Mouse (Mus musculus) T-helper 17 cell (primary cell): ENCODE measurements around the gene Osm.

Experiments
- in situ Hi-C, 2 experiments: fragments of 300-600 bp; cut with MboI, MseI; formaldehyde crosslinking; loops; 1 replicate in 1 of 2; 2 replicates in 1 of 2; pipeline ENCODE4 v1.15.1; 2025; ENCODE audit warnings: high pct_unique_total_duplicates in 2 of 2

Osm gene

DNA sequence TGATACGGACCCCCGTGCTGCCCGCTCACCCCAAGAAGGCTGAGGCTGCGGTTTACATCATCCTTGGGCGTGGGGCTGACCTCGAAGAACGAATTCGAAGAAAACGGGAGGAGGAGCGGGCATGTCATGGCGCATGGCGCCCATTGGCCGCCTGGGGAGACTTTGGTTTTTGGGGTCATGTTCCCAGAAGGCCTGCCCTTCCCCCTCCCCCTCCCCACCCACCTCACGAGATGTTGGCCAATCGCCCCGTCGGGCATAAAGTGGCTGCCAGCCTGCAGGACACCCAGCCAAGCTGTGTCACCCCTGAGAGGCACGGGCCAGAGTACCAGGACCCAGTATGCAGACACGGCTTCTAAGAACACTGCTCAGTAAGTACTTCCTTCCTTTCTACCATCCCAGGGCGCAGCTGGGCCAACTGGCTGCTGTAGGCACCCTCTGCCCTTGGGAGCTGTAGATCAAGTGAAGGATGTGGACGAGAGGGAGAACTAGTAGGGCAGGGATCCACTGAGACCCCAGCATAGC is 387 bp downstream of the Osm start:
- in situ Hi-C loops: loop anchor here in 1 of 2 experiments (5.0 kb wide), 1 partner anchor 49 kb away; the partner anchor contains the start of gene Tbc1d10a

DNA sequence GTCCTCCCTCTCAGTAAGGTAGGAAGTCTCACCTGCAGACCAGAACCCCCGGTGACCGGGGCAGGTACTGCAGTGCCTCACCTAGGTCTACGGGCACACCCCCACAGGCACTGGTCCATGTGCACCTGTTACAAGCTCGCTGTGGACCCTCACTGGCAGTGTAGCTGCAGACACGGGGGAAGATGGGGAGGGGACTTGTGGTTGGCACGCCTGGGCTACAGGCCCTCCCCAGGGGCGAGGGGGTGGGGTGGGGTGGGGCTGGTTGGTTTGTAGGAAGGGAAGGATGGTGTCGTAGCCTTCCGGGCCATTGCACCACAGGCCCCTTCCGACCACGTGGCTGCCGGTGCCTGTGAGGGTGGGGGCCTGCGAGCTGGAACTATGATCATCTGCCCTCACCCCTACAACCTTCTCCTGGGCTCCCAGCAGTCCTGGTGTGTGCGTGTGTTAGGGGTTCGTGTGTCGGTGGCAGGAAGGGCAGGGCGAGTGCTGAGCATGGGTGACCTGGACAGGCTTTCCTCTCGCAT is 1.2 kb downstream of the Osm start:
- in situ Hi-C loops: loop anchor here in 1 of 2 experiments (5.0 kb wide), 1 partner anchor 50 kb away; the partner anchor contains the start of gene Tbc1d10a

DNA sequence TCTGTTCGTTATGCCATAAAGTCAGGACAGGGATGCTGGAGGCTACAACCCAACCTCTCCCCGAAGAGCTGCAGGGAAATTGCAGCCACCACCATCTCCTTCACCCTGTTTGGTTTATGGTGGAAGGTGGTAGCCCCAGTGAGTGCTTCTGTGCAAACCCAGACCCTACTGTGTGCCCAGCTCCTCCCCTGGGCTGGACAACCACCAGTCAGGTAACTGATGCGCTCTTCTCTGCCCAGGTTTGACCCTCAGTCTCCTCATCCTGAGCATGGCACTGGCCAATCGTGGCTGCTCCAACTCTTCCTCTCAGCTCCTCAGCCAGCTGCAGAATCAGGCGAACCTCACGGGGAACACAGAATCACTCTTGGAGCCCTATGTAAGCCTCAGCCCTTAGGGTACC is 1.9 kb downstream of the Osm start:
- in situ Hi-C loops: loop anchor here in 1 of 2 experiments (5.0 kb wide), 1 partner anchor 51 kb away; the partner anchor contains the start of gene Tbc1d10a

DNA sequence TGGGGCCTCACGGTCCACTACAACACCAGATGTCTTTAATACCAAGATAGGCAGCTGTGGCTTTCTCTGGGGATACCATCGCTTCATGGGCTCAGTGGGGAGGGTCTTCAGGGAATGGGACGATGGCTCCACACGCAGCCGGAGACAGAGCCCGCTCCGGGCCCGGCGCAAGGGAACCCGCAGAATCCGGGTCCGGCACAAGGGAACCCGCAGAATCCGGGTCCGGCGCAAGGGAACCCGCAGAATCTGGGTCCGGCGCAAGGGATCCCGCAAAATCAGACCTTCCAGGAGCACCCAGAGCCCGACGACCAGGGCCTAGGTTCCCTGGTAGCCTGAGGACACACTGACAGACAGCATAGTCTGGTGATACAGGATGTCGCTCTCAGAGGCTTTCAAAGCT is 3.5 kb downstream of the Osm start:
- in situ Hi-C loops: loop anchor here in 1 of 2 experiments (5.0 kb wide), 1 partner anchor 52 kb away; the partner anchor contains the start of gene Tbc1d10a

- in situ Hi-C loops: no loop called here
Measured at GRCm38 (mm10) chr11:4240151-4240550, 3.9 kb downstream of the Osm start.

DNA sequence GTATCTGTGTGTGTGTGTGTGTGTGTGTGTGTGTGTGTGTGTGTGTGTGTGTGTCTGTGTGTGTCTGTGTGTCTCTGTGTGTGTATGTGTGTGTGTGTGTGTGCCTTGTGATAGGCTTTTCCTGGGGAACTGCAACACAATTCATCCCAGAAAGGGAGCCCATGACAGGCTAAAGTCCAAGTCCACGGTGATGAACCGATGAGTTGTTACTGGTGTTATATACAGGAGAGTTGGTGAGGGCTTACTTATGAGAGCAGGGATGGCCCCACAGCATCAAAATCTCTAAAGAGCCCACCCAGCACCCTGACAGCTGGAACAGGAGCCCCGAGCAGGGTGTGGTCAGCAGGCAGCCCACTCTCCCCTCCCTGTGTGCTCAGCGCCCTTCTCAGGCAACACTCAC is 5.0 kb downstream of the Osm start:
- in situ Hi-C loops: no loop called here

DNA sequence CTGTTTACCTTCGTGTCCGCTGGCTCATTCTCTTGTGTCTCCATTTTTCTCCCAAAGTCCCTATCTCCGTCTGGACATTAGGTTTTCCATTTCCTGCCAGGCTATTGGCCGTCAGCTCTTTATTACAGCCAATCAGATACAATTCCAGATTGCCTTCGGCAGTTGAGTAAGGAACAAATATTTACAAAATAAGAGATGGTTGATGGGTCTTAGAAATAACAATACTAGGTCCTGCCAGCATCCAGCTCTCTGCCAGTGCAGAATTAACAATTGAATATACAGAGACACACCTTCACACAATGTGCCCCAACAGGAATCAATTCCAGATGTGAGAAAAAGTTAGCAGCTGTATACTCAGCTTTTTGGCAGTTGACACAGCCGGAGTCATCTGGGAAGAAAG is 9.9 kb downstream of the Osm start:
- in situ Hi-C loops: no loop called here

GRCm38 (mm10) chr11:4246623-4247022 is 10.4 kb downstream of the Osm start:
- in situ Hi-C loops: no loop called here

GRCm38 (mm10) chr11:4247201-4247959 is 11.2 kb downstream of the Osm start:
- in situ Hi-C loops: no loop called here

- in situ Hi-C loops: no loop called here
Measured at GRCm38 (mm10) chr11:4249151-4249550, 12.9 kb downstream of the Osm start.

GRCm38 (mm10) chr11:4250290-4250689 is 14.1 kb downstream of the Osm start:
- in situ Hi-C loops: no loop called here

DNA sequence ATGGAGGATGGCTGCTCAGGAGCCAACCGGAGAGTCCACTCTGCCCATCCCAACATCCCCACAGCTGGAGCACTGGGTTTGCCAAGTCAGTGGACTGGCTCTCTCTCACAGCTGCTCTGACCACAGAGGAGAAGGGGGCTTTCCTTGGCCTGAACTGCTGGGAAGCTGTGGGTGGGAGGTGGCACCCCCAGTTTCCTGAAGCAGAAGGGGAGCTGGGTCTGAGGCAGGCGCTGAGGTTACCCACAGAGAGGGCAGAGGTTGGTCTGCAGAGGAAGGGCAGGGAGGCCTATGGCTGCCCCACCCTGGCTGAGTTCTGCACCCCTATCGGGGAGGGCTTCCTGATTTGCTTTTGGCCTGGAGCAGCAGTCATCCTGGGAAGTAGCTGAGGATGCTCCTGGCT is 15.2 kb downstream of the Osm start:
- in situ Hi-C loops: no loop called here

GRCm38 (mm10) chr11:4252886-4253285 is 16.7 kb downstream of the Osm start:
- in situ Hi-C loops: no loop called here

GRCm38 (mm10) chr11:4256846-4257607 is 20.8 kb downstream of the Osm start, which contains the start of gene Lif:
Lif (plus strand) TSS chr11:4257557.
- in situ Hi-C loops: loop anchor here (5.0 kb wide), 4 partner anchors 35 to 195 kb away; no protein-coding TSS in a partner anchor

DNA sequence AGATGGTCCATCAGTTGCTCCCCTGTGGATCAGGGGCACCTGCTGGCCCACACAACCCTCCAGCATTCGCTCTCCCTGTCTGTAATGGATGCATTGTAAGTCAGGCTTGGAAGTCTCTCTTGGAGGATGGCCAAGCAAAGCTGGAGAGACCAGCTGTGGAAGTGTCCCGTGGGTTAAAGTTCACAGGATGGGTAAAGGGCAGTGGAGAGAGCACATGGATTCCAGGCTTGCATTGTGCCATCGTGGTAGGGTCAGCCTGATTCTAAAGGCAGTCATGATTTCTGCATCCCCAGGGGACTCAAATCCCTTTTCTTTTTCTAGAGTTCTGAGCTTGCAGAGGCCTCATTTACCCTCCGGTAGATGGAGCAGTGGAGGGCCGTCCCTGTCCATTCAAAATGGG is 21.5 kb downstream of the Osm start:
- in situ Hi-C loops: loop anchor here (5.0 kb wide), 4 partner anchors 35 to 195 kb away; no protein-coding TSS in a partner anchor

DNA sequence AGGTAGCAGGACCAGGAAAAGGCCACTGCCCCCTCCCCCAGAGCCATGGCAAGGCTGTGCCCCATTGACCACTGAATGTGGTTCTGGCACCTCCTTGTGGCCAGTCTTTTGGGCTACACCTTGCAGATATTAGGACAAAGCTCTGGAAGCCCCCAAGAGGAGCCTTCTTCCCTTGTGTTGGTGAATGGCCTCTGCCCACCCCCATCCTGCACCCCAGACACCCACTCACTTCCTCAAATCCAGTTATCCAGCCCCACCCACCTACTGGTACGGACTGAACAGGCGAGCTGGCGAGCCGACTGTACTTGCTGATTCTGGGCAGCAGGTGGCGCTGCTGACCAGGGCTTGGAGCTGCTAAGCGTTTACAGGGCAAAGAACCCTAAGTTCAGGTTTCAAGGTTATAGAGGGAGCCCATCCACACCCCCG is 22.4 kb downstream of the Osm start:
- in situ Hi-C loops: loop anchor here (5.0 kb wide), 4 partner anchors 36 to 194 kb away; no protein-coding TSS in a partner anchor

DNA sequence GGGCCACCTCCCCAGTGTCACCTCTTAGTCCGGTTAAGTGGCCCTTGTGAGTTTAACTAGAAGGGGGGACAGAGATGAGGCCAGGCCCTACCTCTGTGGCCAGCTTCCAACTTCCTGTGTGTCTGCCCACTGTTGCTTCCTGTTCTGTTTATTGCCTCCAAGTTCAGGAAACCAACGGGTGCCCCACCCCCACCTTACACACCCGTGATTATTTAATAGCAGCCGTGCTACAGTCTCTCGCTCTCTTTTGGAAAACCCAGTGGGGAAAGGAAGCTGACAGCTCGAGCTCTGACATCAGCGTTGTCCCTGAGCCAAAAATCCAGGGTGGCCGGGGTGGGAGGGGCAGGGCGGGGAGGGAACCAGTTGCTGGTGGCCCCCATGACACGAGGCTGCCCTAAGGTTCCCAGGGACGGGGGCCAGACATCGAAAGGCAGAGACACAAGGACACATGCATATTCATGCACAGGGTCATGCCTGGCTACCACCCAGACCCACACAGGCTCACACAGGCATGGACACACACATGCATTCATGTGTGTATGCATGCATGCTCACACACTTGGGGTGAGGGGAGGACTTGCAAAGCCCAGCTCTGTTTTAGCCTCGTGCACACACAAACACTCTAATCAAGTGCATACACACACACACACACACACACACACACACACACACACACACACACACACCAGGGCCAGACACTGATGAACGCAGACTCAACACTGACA is 24.4 kb downstream of the Osm start:
- in situ Hi-C loops: no loop called here

GRCm38 (mm10) chr11:4261188-4261494 is 24.9 kb downstream of the Osm start:
- in situ Hi-C loops: no loop called here

- in situ Hi-C loops: no loop called here
Measured at GRCm38 (mm10) chr11:4261969-4262368, 25.7 kb downstream of the Osm start.

GRCm38 (mm10) chr11:4262847-4263246 is 26.6 kb downstream of the Osm start:
- in situ Hi-C loops: no loop called here

DNA sequence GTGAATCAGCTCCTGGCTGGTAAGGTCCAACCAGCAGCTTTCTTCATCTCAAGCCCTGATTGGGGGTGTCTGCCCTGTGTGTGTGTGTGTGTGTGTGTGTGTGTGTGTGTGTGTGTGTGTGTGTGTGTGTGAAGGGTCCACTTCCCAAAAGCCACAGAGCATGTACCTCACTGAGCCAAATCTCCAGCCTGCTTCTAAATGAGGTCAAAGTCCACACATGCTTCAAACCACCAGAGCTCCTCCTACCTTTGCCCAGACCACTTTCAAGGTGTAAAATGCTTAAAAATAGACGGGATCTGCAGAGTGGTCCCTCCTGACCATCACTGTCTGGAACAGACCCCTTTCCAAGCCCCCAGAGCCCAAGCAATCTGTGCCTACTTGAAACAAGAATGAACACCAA is 27.1 kb downstream of the Osm start:
- in situ Hi-C loops: no loop called here
